Mouse (Mus musculus) duodenum, adult 2 months (tissue): ENCODE results near the gene Hlcs. TPM values are rescaled to one million over a fixed set of nuclear protein-coding genes. Genes with fewer than 3 reads are reported as not detected.

ENCODE experiments used
- polyA plus RNA-seq: library from polyadenylated mRNA; depleted of rRNA; stranded (reverse); fragments of >200 nt; gene quantifications from 2 replicates; pipeline ENCODE4 v1.2.3, GENCODE M21; 2012; ENCODE audit warnings: low replicate concordance; rRNA removed

Gene Hlcs
- 2.4 and 3.3 TPM in 2 replicates for polyA plus RNA-seq

DNA sequence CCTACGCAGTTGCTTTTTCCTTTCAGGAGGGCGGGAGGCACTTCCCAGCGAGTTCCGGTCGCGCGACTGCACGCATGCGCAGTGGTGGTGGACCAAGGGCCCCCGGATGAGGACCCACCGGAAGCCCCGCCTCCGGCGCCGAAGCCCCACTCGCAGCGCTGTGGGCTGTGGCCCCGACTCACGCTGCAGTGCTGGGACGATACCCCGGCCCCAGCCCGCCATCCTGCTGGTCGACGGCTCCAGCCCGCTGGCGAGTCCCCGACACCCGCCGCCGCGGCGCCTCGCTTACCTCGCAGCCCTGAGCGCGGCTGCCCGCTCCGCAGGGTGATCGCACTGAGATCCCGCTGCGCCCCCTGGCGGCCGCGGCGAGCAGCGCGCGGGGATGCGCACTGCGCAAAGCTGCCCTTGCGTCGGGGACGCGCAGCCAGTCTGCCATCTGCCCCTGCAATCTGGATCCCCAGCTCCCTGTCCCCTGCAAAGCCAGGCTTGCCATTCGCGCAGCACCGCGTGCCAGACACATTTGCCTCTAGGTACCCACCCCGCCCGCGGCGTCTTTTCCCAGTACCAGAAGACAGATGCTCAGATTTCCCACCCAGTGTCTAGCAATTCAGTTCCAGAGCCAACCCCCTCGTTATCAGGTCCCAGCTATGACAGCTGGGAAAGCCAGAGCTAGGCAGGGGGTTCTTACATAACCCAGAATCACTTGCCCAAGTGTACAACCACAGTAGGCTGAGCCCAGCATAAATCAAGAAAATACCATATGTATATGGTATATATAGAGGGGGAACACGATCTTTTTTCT, at the start of gene Hlcs:
Gene Hlcs, minus strand, starts transcription at position 343 of the 802 bp plus-strand sequence.

DNA sequence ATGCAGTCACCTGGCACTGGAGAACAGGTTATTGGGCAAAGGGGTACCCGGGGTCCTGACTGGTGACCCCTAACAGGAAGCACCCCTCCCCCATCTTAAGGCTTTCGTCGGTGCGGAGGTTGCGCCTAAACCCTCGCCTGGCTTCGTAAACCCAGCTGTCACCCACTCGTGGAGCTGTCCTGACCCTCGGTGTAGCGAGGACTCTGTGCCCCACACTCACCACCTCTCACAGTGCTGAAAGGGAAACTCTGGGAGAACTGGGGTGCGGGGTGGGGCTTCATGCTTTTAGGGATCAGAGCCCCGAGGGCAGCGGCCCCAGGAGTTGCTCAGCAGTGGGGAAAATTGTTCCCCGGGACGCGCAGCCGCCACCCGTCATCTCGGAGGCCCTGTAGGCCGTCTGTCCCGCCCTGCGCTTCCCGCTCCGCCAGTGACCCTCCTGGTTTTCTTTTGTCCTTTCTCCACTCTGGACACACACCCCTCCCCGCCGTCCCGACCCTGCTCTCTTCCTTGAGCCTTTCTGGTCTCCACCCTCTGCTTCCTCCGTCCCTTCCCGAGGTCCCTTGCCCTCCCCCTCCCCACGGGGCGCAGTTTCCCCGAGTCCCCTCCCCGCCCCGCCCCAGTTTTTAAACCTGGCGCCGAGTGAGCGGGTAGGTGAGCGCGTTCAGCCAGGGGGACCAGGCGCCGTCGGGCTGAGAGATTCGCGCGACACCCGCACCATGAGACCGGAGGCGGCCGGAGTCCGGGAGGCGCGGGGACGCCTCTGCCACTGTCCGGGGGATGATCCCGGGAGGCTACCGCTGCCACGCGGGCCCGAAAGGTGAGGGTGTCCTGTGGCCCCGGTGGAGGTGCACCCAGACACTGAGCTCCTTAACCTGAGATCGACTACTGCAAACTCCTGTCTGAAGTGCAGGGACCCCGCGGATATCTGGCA, 14.7 kb upstream of the Hlcs start, which contains the start of gene Ripply3:
Gene Ripply3, plus strand, starts transcription at position 640 of the 931 bp plus-strand sequence.

DNA sequence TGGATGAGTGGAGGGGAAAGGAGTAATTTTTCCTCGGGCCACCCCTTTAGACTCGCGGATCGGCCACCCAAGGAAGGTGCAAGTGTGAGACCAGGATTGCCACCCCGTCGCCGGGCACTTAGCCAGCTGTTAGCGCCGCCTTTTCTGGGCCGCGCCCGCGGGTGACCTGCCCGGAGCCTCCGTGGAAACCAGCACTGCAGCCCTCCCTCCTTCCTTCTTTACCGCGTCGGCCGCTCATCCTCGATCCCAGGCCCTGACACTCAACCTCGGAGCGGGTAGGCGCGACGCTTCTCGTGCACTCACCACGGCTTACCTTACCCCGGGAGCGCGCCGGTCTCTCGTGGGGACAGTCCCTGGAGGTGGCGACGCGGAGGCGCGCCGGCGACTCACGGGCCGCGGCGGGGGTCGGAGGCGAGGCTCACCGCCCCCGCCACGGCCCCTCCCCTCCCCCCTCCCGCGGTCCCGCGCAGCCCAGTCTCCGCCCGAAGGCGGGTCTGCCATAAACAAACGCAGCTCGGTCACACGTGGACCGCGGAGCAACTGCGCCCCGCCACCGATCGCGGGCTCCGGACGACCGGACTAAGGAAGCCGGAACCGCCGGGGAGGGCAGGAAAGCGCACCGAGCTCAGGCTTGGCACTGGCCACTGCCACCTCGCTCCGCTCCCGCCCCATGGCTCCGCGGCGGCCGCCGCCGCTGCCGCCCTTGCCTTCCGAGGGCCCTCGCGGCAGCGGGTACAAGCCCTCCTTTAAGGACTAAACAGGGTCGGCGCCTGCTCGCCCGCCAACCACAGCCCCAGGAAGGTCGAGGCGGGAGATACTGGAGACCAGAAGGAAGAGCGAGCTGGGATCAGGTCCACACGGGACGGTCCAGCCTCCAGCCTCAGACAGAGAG, 228.4 kb downstream of the Hlcs start, which contains the start of gene Sim2:
Gene Sim2, plus strand, starts transcription at position 221 of the 892 bp plus-strand sequence.

Other genes with a start within 250 kb of the Hlcs start
- gene Sim2, start 228.6 kb downstream of the Hlcs start, polyA plus RNA-seq, result not detected in 2 replicates
- gene Ripply3, start 14.8 kb upstream of the Hlcs start, polyA plus RNA-seq, result 1.3 and 2.2 TPM in 2 replicates
- 5.9 and 9.4 TPM in 2 replicates for gene Ttc3, start 57.0 kb upstream of the Hlcs start, polyA plus RNA-seq
- gene Pigp, start 58.3 kb upstream of the Hlcs start, polyA plus RNA-seq, result 20.1 and 23.7 TPM in 2 replicates
- 15.4 and 16.1 TPM in 2 replicates for gene Vps26c, start 213.3 kb upstream of the Hlcs start, polyA plus RNA-seq